Mouse (Mus musculus) stomach, embryonic 16.5 days (tissue): Measurements from ENCODE around the gene Zfhx3. TPM values are rescaled to one million over a fixed set of nuclear protein-coding genes. Genes with fewer than 3 reads are reported as not detected.
A peak's percentile ranks its signal among the peaks of the same experiment; 100 is the strongest.

ENCODE experiments used
- ATAC-seq: fragments of 200-750 bp; cut with Nextera tagmentation; 2 replicates; pipeline ENCODE4 v1.8.0; 2017; ENCODE audit warnings: moderate number of reproducible peaks, moderate TSS enrichment; ENCODE audit not compliant: insufficient read depth, low FRiP score
- H3K27ac ChIP-seq: fragments of 300-500 bp; sonication (generic); 2 replicates; pipeline ENCODE4 v1.5.1; 2014; ENCODE audit warnings: low read length
- H3K27me3 ChIP-seq: fragments of 300-500 bp; sonication (generic); 2 replicates; pipeline ENCODE4 v1.6.1; 2014; ENCODE audit warnings: low read length, control low read depth, mixed read lengths; ENCODE audit not compliant: control insufficient read depth, insufficient read depth
- H3K36me3 ChIP-seq: fragments of 300-500 bp; sonication (generic); 2 replicates; pipeline ENCODE4 v1.6.1; 2014; ENCODE audit warnings: low read length; ENCODE audit not compliant: control insufficient read depth, insufficient read depth
- H3K4me1 ChIP-seq: fragments of 300-500 bp; sonication (generic); 2 replicates; pipeline ENCODE4 v1.6.1; 2014; ENCODE audit warnings: low read length, control low read depth, mixed read lengths; ENCODE audit not compliant: control insufficient read depth, insufficient read depth
- H3K4me2 ChIP-seq: fragments of 300-500 bp; sonication (generic); 2 replicates; pipeline ENCODE4 v1.6.1; 2014; ENCODE audit warnings: low read depth, low read length, mixed read lengths
- H3K4me3 ChIP-seq: fragments of 300-500 bp; sonication (generic); replicated peaks from 2 replicates; pipeline ENCODE4 v1.5.1; 2014; ENCODE audit warnings: mild to moderate bottlenecking, low read length
- H3K9ac ChIP-seq: fragments of 300-500 bp; sonication (generic); 2 replicates; pipeline ENCODE4 v1.6.1; 2014; ENCODE audit warnings: low read length
- H3K9me3 ChIP-seq: fragments of 300-500 bp; sonication (generic); replicated peaks from 2 replicates; pipeline ENCODE4 v1.6.1; 2016; ENCODE audit warnings: low read length, control low read depth; ENCODE audit not compliant: control insufficient read depth
- WGBS: fragments of 180-500 bp; shearing (Covaris S2); extraction: QIAGEN DNeasy Blood & Tissue Kit; methylation state at CpG from one replicate; pipeline ENCODE4 v1.1.7; 2014; 5-methylcytosine and 5-hydroxymethylcytosine counted together
- polyA plus RNA-seq: library from polyadenylated mRNA; unstranded; fragments of >200 nt; fragmentation: Nextera tagmentation; extraction: Ambion mirVana; gene quantifications from 2 replicates; pipeline ENCODE4 v1.2.1, GENCODE M21; 2015

The Zfhx3 gene
- polyA plus RNA-seq, 1 experiment from 2014 or later, result 10.9 TPM

GRCm38 (mm10) chr8:108309525-108310246 is 367.2 kb downstream of the Zfhx3 start:
- no peak overlapping the region; the same call in 1 of the 2 replicates for H3K27ac ChIP-seq
- H3K9me3 ChIP-seq, result no peaks in the 10 kb centered on the region
- ATAC-seq, result peak; percentile 68; the same call in 1 of the 2 replicates
- no peaks in the 10 kb centered on the region for H3K27me3 ChIP-seq
- no peak overlapping the region for H3K4me2 ChIP-seq
- H3K4me1 ChIP-seq, result no peaks in the 10 kb centered on the region
- H3K4me3 ChIP-seq, result 0 out of 2 replicates have a peak overlapping the region, but pooled peaks have one; percentile 3
- H3K36me3 ChIP-seq, result no peaks in the 10 kb centered on the region
- WGBS, result 50% methylated on average over 14 of the region's 14 CpGs
- H3K9ac ChIP-seq, result no peak overlapping the region

- Histone ChIP-seq H3K27me3 (no peaks in the 10 kb centered on the region), H3K4me2 (no peak overlapping the region), H3K9me3 (no peaks in the 10 kb centered on the region), H3K27ac (no peak overlapping the region), H3K4me3 (no peak overlapping the region), H3K36me3 (no peaks in the 10 kb centered on the region), H3K4me1 (no peaks in the 10 kb centered on the region), H3K9ac (no peak overlapping the region)
- no peak for ATAC-seq
- WGBS, result 48% methylated on average over 8 of the region's 8 CpGs
These were observed 372.6 kb downstream of the Zfhx3 start for GRCm38 (mm10) chr8:108315046-108315445.

GRCm38 (mm10) chr8:108317532-108318093 is 375.2 kb downstream of the Zfhx3 start:
- Histone ChIP-seq H3K27me3 (no peaks in the 10 kb centered on the region), H3K4me3 (no peak overlapping the region), H3K4me1 (no peaks in the 10 kb centered on the region), H3K9me3 (no peaks in the 10 kb centered on the region), H3K4me2 (no peak overlapping the region), H3K27ac (no peak overlapping the region), H3K36me3 (no peaks in the 10 kb centered on the region), H3K9ac (no peak overlapping the region)
- whole genome bisulfite sequencing, result 81% methylated on average over 4 of the region's 4 CpGs
- ATAC-seq, result no peak

GRCm38 (mm10) chr8:108327711-108328110 is 385.3 kb downstream of the Zfhx3 start:
- Histone ChIP-seq H3K27me3 (no peaks in the 10 kb centered on the region), H3K9me3 (no peaks in the 10 kb centered on the region), H3K4me1 (no peaks in the 10 kb centered on the region), H3K4me2 (no peak overlapping the region), H3K4me3 (no peak overlapping the region), H3K9ac (no peak overlapping the region), H3K36me3 (no peaks in the 10 kb centered on the region), H3K27ac (no peak overlapping the region)
- 56% methylated on average over 2 of the region's 2 CpGs for WGBS
- no peak for ATAC-seq

GRCm38 (mm10) chr8:108348352-108348751 is 405.9 kb downstream of the Zfhx3 start:
- Histone ChIP-seq H3K36me3 (no peaks in the 10 kb centered on the region), H3K9ac (no peak overlapping the region), H3K4me3 (no peak overlapping the region), H3K9me3 (no peaks in the 10 kb centered on the region), H3K4me1 (no peaks in the 10 kb centered on the region), H3K27ac (no peak overlapping the region), H3K27me3 (no peaks in the 10 kb centered on the region), H3K4me2 (no peak overlapping the region)
- 79% methylated on average over 14 of the region's 14 CpGs for WGBS
- no peak for ATAC-seq

DNA sequence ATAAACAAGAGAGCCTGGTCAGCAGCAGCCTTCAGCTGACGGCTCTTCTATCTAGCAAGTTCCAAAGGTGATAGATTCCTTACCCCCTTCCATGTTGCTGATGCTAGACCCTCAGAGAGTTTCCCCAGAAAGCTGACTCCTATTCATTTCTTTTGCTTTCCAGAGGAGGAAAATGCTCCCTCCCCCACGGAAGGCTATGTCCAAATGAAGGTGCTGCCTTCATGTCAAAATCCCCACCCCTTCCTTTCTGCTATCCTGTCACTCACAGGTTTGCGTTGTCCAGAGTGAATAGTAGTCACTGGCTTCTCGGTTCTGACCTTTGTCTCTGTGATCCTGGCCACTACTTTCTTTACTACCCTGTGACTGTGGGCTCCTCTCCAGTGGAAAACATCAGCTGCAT is 406.3 kb downstream of the Zfhx3 start:
- H3K9me3 ChIP-seq, result no peaks in the 10 kb centered on the region
- H3K4me1 ChIP-seq, result no peaks in the 10 kb centered on the region
- H3K9ac ChIP-seq, result no peak overlapping the region
- no peaks in the 10 kb centered on the region for H3K27me3 ChIP-seq
- H3K36me3 ChIP-seq, result no peaks in the 10 kb centered on the region
- ATAC-seq, result no peak
- 48% methylated on average over 4 of the region's 4 CpGs for WGBS
- H3K4me2 ChIP-seq, result no peak overlapping the region
- no peak overlapping the region for H3K4me3 ChIP-seq
- no peak overlapping the region for H3K27ac ChIP-seq

GRCm38 (mm10) chr8:108355119-108355777 is 412.8 kb downstream of the Zfhx3 start:
- no peak overlapping the region for H3K4me2 ChIP-seq
- H3K4me3 ChIP-seq, result no peak overlapping the region
- H3K4me1 ChIP-seq, result peaks cover 3% of the 10 kb centered on the region; the same call in 1 of the 2 replicates
- H3K27ac ChIP-seq, result no peak overlapping the region
- H3K9ac ChIP-seq, result no peak overlapping the region
- WGBS, result 37% methylated on average over 10 of the region's 10 CpGs
- H3K36me3 ChIP-seq, result no peaks in the 10 kb centered on the region
- no peaks in the 10 kb centered on the region for H3K27me3 ChIP-seq
- no peaks in the 10 kb centered on the region for H3K9me3 ChIP-seq
- ATAC-seq, result no peak

DNA sequence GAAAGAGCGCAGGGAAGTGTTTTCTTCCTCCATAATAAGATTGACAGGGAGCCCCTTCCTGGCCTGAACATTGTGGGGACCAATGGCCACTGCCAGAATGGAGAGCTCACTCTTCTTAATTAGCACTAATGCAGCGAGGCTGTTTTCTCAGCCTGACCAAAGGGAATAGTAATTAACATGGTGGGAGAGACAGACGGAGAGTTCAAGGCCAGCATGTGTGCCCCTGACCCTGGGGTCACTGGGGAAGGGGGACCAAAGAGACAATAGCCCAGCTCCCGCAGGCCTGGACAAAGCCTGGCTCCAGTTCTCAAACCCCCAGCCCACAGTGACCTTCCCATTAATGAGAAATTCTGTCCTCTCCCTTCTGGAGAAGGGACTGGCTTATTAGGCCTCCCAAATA is 419.0 kb downstream of the Zfhx3 start:
- no peaks in the 10 kb centered on the region for H3K36me3 ChIP-seq
- H3K4me3 ChIP-seq, result no peak overlapping the region
- no peaks in the 10 kb centered on the region for H3K4me1 ChIP-seq
- 64% methylated on average over 4 of the region's 4 CpGs for WGBS
- H3K27me3 ChIP-seq, result no peaks in the 10 kb centered on the region
- H3K9ac ChIP-seq, result no peak overlapping the region
- H3K9me3 ChIP-seq, result no peaks in the 10 kb centered on the region
- H3K4me2 ChIP-seq, result no peak overlapping the region
- ATAC-seq, result no peak
- no peak overlapping the region for H3K27ac ChIP-seq

DNA sequence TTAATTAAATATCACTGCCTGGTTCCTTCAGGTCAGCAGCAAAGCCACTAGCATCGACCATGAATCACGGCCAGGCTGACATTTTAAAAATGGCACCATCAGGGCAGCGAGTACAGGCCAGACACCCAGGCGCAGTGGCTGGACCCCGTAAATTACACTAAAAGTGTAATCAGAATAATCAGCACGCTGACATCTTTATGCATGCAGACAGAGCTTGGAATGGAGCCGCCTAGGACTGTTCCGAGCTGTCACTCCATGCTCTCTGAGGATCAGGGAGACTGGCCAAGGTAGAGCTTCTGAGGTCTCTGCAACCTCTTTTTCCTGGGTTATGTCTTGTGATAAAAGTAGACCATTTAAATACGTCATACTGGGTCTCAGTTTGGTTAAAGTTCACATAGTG is 420.0 kb downstream of the Zfhx3 start:
- WGBS, result 75% methylated on average over 9 of the region's 9 CpGs
- H3K9me3 ChIP-seq, result no peaks in the 10 kb centered on the region

More for the DNA sequence above, 420.0 kb downstream of the Zfhx3 start:
- H3K4me1 ChIP-seq, result no peaks in the 10 kb centered on the region
- H3K27me3 ChIP-seq, result no peaks in the 10 kb centered on the region
- H3K4me2 ChIP-seq, result no peak overlapping the region
- no peak overlapping the region for H3K27ac ChIP-seq
- ATAC-seq, result no peak
- H3K4me3 ChIP-seq, result no peak overlapping the region
- H3K9ac ChIP-seq, result no peak overlapping the region
- H3K36me3 ChIP-seq, result no peaks in the 10 kb centered on the region
